Mouse (Mus musculus): Measurements from ENCODE around the gene Arpin.

Arpin gene

GRCm38 (mm10) chr7:79892576-79893428 is 42.4 kb downstream of the Arpin start:
- no peak for DNase-seq

GRCm38 (mm10) chr7:79890436-79891221 is 44.5 kb downstream of the Arpin start:
- DNase-seq = no peak

GRCm38 (mm10) chr7:79888603-79889002 is 46.6 kb downstream of the Arpin start:
- DNase-seq = no peak

- DNase-seq = no peak
Measured at GRCm38 (mm10) chr7:79883613-79884334, 51.4 kb downstream of the Arpin start.

GRCm38 (mm10) chr7:79881901-79882300 is 53.3 kb downstream of the Arpin start:
- no peak for DNase-seq

GRCm38 (mm10) chr7:79880998-79881397 is 54.2 kb downstream of the Arpin start:
- DNase-seq = no peak

- no peak for DNase-seq
Measured at GRCm38 (mm10) chr7:79880033-79880432, 55.1 kb downstream of the Arpin start.

- DNase-seq = no peak
Measured at GRCm38 (mm10) chr7:79878455-79879025, 56.6 kb downstream of the Arpin start.

Measured in cerebellum, postnatal 14 days (tissue).